Mouse (Mus musculus) C2C12 (cell line): ENCODE results near the gene Wdr17.

Experiments
- CEBPB ChIP-seq: IDR thresholded peaks from one replicate; pipeline ENCODE4 v1.6.1; 2011; ENCODE audit warnings: low read depth, mild to moderate bottlenecking, control low read depth, moderate library complexity
- CTCF ChIP-seq: IDR thresholded peaks from one replicate; pipeline ENCODE4 v1.5.1; 2011; ENCODE audit not compliant: control insufficient read depth, insufficient read depth, insufficient read length
- MAX ChIP-seq: IDR thresholded peaks from one replicate; pipeline ENCODE4 v1.6.1; 2011; ENCODE audit warnings: mild to moderate bottlenecking, control low read depth

DNA sequence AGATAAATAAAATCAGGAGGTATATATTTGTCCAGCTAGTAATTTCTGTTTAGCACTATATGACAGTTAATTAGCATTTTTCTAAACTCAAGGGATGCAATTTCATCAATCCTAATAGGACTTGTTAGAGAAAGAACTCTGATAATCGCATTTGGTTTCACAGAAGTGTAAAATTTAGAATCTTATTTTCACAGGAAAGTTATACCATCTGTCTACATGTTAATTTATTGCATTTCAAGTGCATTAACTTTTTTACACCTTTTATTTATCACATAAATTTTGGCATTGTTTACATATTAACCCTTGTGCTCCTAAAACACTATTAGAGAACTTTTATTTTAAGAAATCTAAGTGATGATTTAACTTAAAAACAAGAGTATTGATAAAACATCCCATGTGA is 7.2 kb upstream of the Wdr17 start:
- TF ChIP-seq CTCF (no peak), MAX (no peak), CEBPB (no peak)
